Mouse (Mus musculus) heart, postnatal 10 days (tissue): ENCODE measurements around the gene Slc3a2. TPM values are rescaled to one million over a fixed set of nuclear protein-coding genes. Genes with fewer than 3 reads are reported as not detected.
"Not testable (repeated sequence)": the region's sequence is repeated elsewhere in the genome, so short reads cannot be mapped to it uniquely, and the experiment has no call there.

Source experiments
- DNase-seq, 2 experiments: peaks; one replicate each; pipeline ENCODE4 v3.0.0; 2021
- intact Hi-C: fragments of 180-260 bp; cut with DNase I; formaldehyde crosslinking; loops from one replicate; pipeline ENCODE4 v1.15.1; 2025
- total RNA-seq, 2 experiments: library from RNA; stranded (reverse); gene quantifications; 2 replicates each; pipeline ENCODE4 v1.2.3; 2021

Slc3a2 gene
- total RNA-seq, 2 experiments from 2014 or later: 36.6 to 56.3 TPM

DNA sequence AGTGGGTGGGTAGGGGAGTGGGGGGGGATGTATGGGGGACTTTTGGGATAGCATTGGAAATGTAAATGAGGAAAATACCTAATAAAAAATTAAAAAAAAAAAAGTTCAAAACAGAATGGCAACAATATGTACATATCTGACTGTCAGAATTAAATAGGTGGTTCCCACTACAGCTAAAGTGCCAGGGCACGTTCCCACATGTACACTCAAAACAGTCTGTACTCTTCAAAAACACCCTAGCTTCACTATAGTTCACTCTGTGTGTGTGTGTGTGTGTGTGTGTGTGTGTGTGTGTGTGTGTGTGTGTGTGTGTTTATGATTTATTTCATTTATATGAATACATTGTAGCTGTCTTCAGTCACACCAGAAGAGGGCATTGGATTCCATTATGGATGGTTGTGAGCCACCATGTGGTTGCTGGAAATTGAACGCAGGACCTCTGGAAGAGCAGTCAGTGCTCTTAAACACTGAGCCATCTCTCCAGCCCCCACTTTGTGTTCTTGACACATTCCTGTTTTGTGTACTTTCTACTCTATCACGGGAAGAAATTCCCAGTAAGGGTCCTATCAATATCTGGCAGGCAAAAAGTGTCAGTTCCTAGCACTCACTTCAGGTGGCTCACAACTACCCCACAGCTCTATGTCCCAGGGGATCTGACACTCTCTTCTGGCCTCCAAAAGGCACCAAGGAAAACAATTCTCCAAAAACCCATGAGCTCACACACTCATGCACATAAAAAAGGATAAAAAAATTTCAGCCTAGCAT is 5.3 kb upstream of the Slc3a2 start:
- intact Hi-C loops, DNase-seq: not testable (repeated sequence)

DNA sequence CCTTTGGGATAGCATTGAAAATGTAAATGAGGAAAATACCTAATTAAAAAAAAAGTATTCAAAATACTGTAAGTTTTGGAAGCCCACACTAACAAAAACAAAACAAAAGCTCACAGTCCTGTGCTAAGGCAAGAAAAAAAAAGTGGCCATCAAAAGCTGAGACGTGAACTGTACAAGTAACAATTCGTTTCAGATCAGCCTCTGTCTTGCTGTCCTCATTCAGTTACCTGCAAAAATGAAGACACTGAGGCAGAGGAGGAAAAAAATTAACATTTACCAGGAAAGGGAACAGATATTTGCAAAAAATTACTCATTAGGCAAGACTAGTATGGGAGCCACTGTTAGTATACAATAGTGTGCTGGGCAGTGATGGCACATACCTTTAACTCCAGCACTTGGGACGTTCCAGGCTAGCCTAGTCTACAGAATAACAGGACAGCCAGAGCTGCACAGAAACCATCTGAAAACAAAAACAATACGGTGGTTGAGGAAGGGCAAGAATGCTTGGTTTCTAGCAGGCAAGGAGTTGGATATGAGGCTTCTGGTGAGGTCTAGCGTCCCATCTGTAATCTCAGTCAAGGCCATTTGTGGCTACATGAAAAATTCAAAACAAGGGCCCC is 4.4 kb upstream of the Slc3a2 start:
- DNase-seq: no peak
- intact Hi-C loops: no loop called here

DNA sequence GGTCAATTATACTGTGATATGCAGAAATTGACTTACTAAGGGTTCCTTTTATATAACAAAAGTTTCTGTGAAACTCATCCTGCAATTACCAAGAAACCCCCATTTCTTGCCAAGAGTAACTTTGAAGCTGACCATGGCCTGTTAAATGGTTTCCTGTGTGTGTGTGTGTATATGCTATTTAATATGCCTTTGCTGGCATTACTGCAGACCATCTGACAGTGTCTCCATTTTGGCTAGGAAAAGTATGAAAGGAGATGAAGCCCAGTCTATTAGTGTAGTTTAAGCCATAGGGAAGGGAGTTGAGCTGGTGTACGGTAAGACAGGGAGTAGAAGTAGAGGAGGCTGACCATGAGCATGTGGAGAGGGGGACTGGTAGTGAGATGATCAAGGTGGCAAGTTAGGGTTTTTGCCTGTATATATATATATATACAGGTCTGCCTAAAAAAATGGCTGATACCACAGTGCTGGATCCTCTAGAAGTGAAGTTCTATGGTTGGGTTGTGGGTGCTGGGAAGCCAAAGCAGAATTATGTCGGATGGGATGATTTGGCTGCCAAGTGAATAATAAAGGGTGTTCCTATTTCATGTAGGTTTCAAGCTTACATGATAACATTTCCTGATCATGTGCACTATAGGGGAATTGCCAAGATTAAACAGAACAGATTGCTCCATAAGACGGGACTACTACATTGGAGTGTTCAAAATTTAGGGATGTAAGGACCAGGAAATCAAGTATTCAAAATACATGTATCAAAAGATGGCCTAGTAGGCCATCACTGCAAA is 3.6 kb upstream of the Slc3a2 start:
- DNase-seq: no peak
- intact Hi-C loops: no loop called here

DNA sequence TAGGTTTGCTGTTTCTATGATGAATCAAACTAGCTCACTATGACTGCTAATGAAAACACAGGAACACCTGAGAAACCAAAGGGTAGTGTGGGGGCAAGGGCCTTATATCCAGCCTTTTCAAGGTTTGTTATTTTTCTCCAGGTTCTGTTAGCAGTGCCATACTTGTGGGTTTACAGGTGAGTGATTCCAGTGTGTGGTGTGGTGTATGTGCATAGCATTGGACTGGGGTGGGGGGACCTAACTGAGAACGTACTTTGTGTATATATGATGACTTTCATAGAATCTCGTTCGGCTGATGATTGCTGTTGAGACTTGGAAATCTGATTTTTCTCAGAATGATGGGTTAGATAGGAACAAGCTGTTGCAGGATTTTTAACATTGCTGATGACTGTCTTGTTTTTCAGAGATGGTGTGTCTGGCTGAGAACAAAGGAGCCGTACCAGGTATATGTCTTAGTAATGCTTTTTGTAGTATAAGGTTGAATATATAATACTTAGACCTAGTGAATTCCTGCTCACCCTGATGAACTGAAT is 2.0 kb upstream of the Slc3a2 start:
- intact Hi-C loops: no loop called here
- DNase-seq: no peak

DNA sequence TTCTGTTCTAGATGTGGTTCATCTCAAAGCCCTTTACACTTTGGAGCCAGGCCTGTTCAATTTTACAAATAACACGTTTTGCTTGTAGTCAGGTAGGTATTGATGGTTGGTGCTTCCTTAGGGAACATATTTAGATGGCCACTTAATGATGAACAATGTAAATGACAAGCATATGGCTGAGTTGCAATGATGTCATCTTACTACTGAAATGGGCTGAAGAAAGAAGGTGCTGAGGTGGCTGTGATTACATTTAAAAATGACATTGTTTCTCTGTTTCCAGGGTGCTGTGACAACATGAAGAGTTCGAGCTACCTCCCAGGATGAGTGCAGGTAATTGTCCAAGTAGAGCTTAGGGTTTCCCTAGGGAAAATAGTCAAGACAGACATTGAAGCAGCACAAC is 1.2 kb upstream of the Slc3a2 start:
- intact Hi-C loops: no loop called here
- DNase-seq: no peak

DNA sequence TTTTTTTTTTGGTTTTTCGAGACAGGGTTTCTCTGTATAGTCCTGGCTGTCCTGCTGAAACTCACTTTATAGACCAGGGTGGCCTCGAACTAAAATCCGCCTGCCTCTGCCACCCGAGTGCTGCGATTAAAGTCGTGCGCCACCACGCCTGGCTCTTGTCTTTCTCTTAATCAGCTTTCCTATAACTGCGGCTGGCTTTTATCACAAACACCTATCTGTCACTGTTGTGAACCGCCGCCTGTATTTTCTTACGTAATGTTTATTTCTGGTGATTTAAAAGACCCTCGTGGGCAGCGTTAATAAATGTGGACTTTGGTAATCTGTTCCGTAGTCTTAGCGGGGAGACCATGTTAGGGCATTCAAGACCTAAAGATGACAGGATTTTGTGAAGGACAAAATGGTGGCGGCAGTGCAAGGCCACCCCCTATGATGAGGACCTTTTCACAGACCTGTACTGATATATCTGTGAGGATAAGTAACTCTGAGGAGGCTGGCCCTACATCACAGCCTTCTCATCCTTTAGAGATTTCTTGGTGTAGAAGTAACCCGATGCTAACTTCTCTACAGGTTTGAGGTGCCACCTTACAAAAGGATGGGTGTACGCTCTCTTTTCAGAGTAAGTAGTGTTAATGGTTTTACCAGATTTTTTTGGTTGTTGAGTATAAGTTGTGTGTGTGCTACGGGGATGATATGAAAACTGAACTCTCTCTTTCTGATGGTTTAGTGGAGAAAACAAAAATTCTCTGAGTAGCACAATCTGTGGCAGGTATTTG is 591 bp upstream of the Slc3a2 start:
- peak in 1 of 2 experiments; percentile 34 for DNase-seq
- intact Hi-C loops: no loop called here

DNA sequence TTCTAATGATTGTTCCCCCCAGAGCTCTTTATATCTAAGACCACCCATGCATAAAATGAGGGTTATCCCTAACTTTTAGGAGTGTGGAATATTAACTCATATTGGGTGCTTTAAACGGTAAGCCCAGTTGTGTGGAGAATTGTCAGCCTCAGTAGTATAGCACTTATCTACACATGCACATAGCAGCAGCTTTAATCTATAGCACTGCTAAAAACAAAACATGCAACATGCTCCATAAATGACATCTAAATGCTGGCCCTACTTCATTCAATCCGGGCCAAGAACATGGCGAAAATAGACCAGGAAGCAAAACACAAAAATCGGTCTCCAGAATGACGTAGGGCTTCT is 636 bp downstream of the Slc3a2 start:
- intact Hi-C loops: no loop called here

DNA sequence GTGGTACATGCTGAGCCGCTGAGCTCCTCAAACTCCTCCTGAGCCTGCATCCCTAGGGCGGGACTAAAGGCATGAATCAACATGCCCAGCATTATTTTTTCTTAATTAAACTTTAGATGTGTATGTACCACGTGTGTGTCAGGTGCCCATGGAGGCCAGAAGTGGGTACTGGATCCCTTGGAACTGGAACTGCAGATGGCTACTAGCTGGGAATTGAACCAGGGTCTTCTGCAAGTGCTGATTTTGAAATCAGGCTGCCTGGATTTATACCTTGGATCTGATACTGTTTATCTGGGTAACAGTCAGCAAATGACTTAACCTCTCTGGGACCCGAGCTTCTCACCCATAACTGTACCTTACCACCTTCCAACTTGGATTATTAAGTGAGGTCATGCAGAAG is 1.1 kb downstream of the Slc3a2 start:
- intact Hi-C loops: no loop called here
- no peak for DNase-seq

More for the DNA sequence above, 636 bp downstream of the Slc3a2 start:
- DNase-seq: no peak

DNA sequence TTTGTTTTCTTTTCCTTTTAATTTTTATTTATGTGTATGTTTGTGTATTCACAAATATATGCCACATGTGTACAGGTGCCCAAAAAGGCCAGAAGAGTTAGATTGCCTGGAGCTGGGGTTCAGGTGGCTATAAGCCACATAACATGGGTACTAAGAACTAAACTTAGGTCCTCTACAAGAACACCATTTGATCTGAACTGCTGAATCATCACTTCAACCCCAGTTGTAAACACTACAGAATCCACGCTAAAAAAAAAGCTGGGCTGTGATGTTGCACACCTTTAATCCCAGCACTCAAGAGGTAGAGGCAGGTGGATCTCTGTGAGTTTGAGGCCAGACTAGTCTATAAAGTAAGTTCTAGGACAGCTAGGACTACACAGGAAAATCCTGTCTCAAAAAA is 1.8 kb downstream of the Slc3a2 start:
- DNase-seq: no peak
- intact Hi-C loops: no loop called here

DNA sequence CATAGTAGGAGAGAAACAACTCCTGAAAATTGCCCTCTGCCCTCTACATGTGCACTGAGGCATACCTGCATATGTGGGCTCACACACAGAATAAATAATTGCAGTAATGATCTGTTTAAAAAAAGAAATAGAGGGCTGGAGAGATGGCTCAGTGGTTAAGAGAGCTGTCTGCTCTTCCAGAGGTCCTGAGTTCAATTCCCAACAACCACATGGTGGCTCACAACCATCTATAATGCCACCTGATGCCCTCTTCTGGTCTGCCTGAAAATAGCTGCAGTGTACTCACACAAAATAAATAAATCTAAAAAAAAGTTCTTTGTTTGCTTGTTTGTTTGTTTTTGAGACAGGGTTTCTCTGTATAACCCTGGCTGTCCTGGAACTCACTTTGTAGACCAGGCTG is 4.1 kb downstream of the Slc3a2 start:
- intact Hi-C loops, DNase-seq: not testable (repeated sequence)

DNA sequence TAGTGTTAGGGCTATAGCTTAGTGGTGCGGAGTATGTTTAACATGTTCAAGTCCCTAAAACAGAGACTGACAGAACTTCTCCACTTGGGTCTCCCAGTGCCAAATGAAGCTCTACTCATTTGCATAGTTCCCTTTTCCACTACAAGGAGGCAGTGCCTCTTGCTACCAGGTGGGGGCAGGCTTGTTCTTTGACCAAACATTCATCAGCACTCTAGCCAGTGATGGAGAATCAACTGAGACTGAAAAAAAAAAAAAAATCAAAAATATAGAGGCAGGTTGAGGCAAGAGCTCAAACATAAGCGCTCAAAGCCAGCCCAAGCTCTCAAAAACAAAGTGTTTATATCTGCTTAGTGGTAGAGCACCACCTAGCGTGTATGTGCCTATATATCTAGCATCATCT is 4.8 kb downstream of the Slc3a2 start:
- peak; percentile 60 to 74 for DNase-seq
- intact Hi-C loops: no loop called here

DNA sequence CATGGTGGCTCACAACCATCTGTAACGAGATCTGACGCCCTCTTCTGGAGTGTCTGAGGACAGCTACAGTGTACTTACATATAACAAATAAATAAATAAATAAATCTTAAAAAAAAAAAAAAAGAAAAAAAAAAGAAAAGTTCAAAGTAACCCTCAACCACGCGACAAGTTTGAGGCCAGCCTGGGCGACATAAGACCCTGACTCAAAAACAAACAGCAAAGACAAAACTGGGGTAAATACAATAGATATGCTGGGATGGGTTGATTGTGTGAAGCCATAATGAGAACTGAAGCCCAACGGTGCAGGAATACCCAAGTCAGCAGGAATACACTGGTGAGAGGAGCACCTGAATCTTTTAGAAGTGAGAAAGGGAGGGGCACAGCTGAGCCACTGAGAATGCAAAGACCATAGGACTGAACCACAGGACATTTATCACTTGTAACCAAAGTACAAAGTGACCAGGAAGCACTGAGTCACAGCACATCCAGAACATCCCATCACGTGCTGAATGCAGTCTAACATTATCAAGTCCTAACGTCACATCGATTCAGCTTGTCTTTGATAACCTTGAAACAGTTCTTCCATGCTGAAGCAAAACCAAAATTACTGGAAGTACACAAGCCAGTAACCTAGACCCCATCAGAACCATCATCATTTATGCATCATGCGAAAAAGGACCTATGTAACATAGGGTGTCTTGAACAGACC is 6.2 kb downstream of the Slc3a2 start:
- intact Hi-C loops: no loop called here

DNA sequence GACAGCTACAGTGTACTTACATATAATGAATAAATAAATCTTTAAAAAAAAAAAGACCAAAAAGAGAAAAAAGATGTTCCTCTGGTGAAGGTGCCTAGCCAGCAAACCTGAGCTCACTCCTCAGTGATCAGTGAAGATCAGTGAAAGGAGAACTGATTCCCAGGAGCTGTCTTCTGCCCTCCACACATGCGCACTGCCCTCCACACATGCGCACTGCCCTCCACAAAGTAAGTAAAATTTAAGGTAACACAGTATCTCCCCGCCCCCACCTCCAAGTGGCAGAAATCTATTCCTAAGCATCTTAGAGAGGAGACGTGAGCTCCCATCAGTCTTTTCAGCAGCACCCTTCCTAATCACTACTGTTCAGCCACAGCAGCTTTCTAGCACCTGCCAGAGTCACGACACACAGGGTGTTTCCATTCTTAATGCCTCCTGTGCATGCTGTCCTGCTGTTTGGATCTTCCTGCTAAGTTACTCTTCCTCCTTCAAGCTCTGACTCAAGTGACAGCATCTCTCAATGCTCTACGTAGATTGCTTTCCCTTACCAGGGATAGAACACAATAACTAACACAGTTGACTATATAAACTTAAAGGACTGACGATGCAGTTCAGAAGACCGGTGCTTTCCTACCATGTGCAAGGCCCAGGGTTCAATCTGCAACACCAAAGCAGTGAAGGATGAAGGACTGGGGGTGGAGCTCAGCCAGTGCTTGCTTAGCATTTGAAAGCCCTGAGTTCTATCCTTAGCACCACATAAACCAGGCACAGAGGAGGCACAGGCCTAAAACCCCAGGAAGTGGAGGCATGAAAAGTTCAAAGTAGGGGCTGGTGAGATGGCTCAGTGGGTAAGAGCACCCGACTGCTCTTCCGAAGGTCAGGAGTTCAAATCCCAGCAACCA is 7.1 kb downstream of the Slc3a2 start:
- intact Hi-C loops: no loop called here
- no peak for DNase-seq

More for the DNA sequence above, 6.2 kb downstream of the Slc3a2 start:
- no peak for DNase-seq

DNA sequence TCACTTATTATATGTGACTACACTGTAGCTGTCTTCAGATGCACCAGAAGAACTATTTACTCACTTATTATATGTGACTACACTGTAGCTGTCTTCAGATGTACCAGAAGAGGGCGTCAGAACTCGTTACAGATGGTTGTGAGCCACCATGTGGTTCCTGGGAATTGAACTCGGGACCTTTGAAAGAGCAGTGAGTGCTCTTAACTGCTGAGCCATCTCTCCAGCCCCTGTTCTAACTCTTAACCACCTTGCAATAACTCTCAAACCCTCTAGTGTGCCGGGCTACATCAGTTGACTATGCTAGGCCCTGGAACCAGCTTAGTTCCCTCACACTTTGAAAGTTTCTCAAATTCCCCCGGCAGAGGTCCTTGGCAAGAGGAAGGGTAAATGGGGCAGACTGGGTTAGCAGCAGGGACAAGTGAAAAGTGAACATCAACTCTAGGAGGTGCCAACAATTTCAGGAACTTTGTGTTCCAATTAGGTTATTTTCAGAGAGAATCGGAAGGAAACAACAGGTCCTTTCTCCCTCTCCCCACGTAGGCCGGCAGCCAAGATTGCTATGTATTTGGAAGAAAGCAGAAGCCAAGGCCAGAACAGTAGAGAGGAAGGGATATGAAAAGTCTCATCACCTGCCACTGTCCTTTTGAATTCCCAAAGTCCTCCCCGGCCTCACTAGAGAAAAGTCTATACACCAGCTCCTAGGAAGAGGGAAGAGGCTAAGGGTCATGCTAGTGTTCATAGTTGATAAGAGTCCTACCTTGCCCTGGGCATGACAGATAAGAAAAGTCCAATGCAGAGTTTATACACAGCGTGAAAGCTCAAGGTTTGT is 8.3 kb downstream of the Slc3a2 start:
- intact Hi-C loops: no loop called here
- peak in 1 of 2 experiments; percentile 29 for DNase-seq

DNA sequence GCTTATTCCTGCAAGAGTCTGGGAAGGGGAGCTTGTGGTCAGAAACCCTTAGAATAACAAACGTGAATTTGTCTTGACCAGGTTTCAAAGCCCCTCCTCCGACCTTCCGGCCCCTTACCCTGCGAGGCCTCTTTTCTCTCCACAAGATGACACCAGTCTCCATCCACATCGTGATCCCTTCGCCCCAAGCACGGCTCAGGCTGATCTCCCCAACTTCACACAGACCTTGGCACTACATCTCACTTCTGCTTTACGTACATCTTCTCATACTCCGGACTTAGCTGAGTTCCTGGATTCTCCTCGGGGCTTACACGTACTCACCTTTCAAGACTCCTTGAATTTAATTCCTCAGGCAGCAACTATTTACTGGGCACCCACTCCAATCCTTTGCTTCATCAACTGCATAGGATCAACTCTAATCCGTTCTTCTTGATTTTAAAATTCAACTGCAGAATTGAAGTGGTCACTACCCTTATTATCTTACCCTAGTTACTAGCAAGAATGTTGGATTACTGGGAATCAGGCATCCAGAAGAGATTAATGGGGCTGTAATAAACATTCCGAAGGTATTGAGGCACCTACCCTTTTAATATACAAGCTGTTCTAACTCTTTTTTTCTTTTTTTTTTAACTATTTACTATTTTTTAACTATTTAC is 9.0 kb downstream of the Slc3a2 start:
- no peak for DNase-seq
- intact Hi-C loops: no loop called here

DNA sequence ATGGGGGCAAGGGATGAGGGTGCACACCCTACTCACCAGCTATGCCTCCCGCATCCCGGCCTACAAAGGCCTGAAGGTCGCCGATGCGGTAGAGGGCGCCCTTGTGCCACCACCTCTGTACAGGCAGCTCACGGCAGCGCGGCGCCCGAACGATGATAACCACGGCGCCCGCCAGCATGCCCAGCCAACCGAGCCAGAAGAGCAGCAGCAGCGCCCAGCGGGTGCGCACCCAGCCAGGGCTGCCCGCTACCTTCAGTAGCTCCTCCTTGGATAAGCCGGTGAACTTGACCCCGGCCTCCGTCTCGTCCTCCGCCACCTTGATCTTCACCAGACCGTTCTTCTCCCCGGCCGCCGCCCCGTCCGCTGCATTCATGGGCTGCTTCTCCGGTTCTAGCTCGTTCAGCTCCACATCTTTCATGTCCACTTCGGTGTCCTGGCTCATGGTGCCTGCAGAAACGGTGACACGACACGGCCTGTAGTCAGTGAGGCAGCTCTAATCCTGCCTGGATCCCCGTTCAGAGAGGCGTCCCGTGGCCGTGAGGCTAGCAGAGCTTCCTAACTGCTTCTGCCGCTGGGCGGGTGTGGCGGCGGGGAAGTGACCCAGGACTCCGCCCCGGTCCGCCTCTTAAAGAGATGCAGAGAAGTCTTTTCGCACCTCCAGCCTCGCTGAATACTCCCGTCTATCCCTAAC is 9.7 kb downstream of the Slc3a2 start:
- intact Hi-C loops: no loop called here
- peak; percentile 95 to 96 for DNase-seq

DNA sequence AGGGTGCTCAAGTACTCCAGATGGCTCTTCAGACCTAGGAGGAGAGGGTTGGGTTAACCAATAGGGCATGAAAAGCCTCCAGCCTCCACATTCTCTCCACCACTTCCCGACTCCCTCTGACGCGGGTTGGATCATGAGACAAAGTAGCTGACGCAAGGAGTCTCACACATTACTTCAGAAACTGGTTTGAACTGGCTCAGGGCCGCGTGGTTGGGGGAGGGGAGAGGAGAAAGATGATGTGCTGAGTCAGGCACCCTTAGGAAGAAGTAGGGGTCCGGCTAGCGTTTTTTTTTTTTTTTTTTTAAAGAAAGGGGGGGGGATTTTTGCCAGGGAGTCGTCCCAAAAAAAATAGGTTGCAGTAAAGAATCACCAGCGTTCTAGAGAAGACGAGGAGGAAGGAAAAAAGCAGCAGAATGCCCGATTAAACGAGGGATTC is 10.3 kb downstream of the Slc3a2 start:
- intact Hi-C loops: no loop called here
- peak; percentile 76 to 84 for DNase-seq
